30 mouse cellular contexts compared by ENCODE assay signal in the genomic region with DNA sequence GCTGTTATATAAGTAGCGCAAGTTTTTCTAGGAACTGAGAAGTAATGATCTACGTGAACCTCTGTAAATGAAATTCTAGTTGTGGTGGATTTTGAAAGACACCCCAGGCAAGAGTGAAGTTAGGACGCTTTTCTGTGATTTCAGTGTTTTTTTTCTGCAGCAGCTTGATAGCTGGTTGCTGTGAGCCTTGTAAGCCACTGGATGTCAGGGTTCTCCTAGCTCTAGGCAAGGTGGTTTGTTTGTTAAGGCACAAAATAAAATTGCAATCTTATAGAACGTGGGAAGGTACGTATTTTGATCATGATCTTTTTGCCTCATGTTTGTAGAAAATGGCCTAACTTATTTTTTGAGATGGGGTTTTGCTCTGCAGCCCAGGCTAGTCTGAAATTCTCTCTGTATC. TPM values are rescaled to one million over a fixed set of nuclear protein-coding genes. Genes with fewer than 3 reads are reported as not detected.
DNase-seq lines count a peak whose midpoint lies in the region; ATAC-seq and TF ChIP-seq lines count a peak whose summit lies in the region.
"Had no signal": no experiment of that assay in that cellular context is flagged by ENCODE, and none has a peak within 500 bp of the region (broad histone marks: within the 10 kb centered on the region; RNA-seq: fewer than 3 reads in every experiment).

No protein-coding gene starts in this region.

- H3K9me3 ChIP-seq in midbrain, postnatal 0 days (ENCODE audit: low read length): no peaks in the 10 kb centered on the region
- no peaks in the 10 kb centered on the region for H3K9me3 ChIP-seq in midbrain, embryonic 16.5 days (replicated peaks; ENCODE audit: control insufficient read depth, low read length, poor library complexity, severe bottlenecking)
- H3K9me3 ChIP-seq: embryonic facial prominence, embryonic 15.5 days; hindbrain, embryonic 10.5 days; kidney, embryonic 15.5 days; limb, embryonic 15.5 days; lung, embryonic 15.5 days; midbrain, embryonic 13.5 days; neural tube, embryonic 15.5 days; stomach, embryonic 15.5 days had no signal

- DNase-seq in gastrocnemius, adult 2 months: no peak
- DNase-seq in gastrocnemius, postnatal 4 days (ENCODE audit: low spot score in 2 of 2): no peak
- no peak for DNase-seq in layer of hippocampus, adult 2 months (ENCODE audit: low spot score in 2 of 2)
- DNase-seq in layer of hippocampus, adult 8-10 months (ENCODE audit: low spot score in 2 of 2): no peak
- no peak for DNase-seq in midbrain, postnatal 0 days (ENCODE audit: low spot score)
- no peak for DNase-seq in natural killer cell, adult 2 months (ENCODE audit: low spot score in 2 of 2)
- no peak for DNase-seq in cerebellum, postnatal 4 days (ENCODE audit: low spot score in 2 of 2)
- DNase-seq: adrenal gland, postnatal 14 days; B cell, adult 2 months; cerebellum, adult 11 months; cerebellum, postnatal 10 days; gastrocnemius, postnatal 10 days; heart, adult 18-20 months; right cerebral cortex, postnatal 25 days; thymus, adult 2 months had no signal

- no peaks in the 10 kb centered on the region for H3K36me3 ChIP-seq in midbrain, postnatal 0 days (ENCODE audit: insufficient read depth, low read length)
- no peaks in the 10 kb centered on the region for H3K36me3 ChIP-seq in midbrain, embryonic 16.5 days (ENCODE audit: control insufficient read depth, insufficient read depth, low read length)
- H3K36me3 ChIP-seq: embryonic facial prominence, embryonic 15.5 days; hindbrain, embryonic 10.5 days; kidney, embryonic 15.5 days; limb, embryonic 15.5 days; lung, embryonic 15.5 days; midbrain, embryonic 13.5 days; neural tube, embryonic 15.5 days; stomach, embryonic 15.5 days had no signal

- no peak overlapping the region for H3K4me2 ChIP-seq in midbrain, postnatal 0 days (ENCODE audit: low read depth, low read length, poor library complexity, severe bottlenecking)
- no peak overlapping the region for H3K4me2 ChIP-seq in midbrain, embryonic 16.5 days (ENCODE audit: low read length)
- H3K4me2 ChIP-seq: embryonic facial prominence, embryonic 15.5 days; kidney, embryonic 15.5 days; limb, embryonic 15.5 days; lung, embryonic 15.5 days; midbrain, embryonic 13.5 days; neural tube, embryonic 15.5 days; stomach, embryonic 15.5 days had no signal

- peak overlapping the region; percentile 74 for H3K27ac ChIP-seq in gastrocnemius, adult 2 months
- H3K27ac ChIP-seq in layer of hippocampus, adult 2 months: no peak overlapping the region
- H3K27ac ChIP-seq in midbrain, postnatal 0 days (ENCODE audit: low read depth, low read length): no peak overlapping the region
- no peak overlapping the region for H3K27ac ChIP-seq in midbrain, embryonic 16.5 days (ENCODE audit: low read length)
- H3K27ac ChIP-seq: embryonic facial prominence, embryonic 15.5 days; hindbrain, embryonic 10.5 days; kidney, embryonic 15.5 days; limb, embryonic 15.5 days; lung, embryonic 15.5 days; midbrain, embryonic 13.5 days; neural tube, embryonic 15.5 days; stomach, embryonic 15.5 days had no signal

- no peaks in the 10 kb centered on the region for H3K27me3 ChIP-seq in midbrain, postnatal 0 days (ENCODE audit: insufficient read depth, low read length)
- no peaks in the 10 kb centered on the region for H3K27me3 ChIP-seq in midbrain, embryonic 16.5 days (ENCODE audit: control insufficient read depth, insufficient read depth, low read depth, low read length)
- H3K27me3 ChIP-seq: embryonic facial prominence, embryonic 15.5 days; kidney, embryonic 15.5 days; limb, embryonic 15.5 days; lung, embryonic 15.5 days; midbrain, embryonic 13.5 days; neural tube, embryonic 15.5 days; stomach, embryonic 15.5 days had no signal

- peak; percentile 64 for TF ChIP-seq CTCF in gastrocnemius, adult 2 months (IDR thresholded peaks at IDR 0.05)
- peak; percentile 75 for TF ChIP-seq CTCF in layer of hippocampus, adult 2 months (conservative IDR thresholded peaks at IDR 0.05)
- TF ChIP-seq CTCF in midbrain, postnatal 0 days (IDR thresholded peaks at IDR 0.05): peak; percentile 58

- intact Hi-C loops in gastrocnemius, adult 2 months (cut with DNase I): loop anchor here (5.0 kb wide), 2 partner anchors 37 to 58 kb away; no protein-coding TSS in a partner anchor

- WGBS in midbrain, postnatal 0 days: 81% methylated on average over 5 of the region's 5 CpGs
- WGBS in midbrain, embryonic 16.5 days: 90% methylated on average over 5 of the region's 5 CpGs

- no peak overlapping the region for H3K9ac ChIP-seq in midbrain, postnatal 0 days (replicated peaks; ENCODE audit: low read length, poor library complexity, severe bottlenecking)
- no peak overlapping the region for H3K9ac ChIP-seq in midbrain, embryonic 16.5 days (ENCODE audit: low read depth, low read length)
- H3K9ac ChIP-seq: embryonic facial prominence, embryonic 15.5 days; kidney, embryonic 15.5 days; limb, embryonic 15.5 days; lung, embryonic 15.5 days; midbrain, embryonic 13.5 days; neural tube, embryonic 15.5 days; stomach, embryonic 15.5 days had no signal

- no peak overlapping the region for H3K4me3 ChIP-seq in gastrocnemius, adult 2 months
- H3K4me3 ChIP-seq in layer of hippocampus, adult 2 months: no peak overlapping the region
- H3K4me3 ChIP-seq in midbrain, postnatal 0 days (ENCODE audit: low read depth, low read length): no peak overlapping the region
- no peak overlapping the region for H3K4me3 ChIP-seq in midbrain, embryonic 16.5 days (ENCODE audit: low read depth, low read length)
- H3K4me3 ChIP-seq: embryonic facial prominence, embryonic 15.5 days; hindbrain, embryonic 10.5 days; kidney, embryonic 15.5 days; limb, embryonic 15.5 days; lung, embryonic 15.5 days; midbrain, embryonic 13.5 days; myocyte; neural tube, embryonic 15.5 days; stomach, embryonic 15.5 days had no signal

- no peak for ATAC-seq in midbrain, postnatal 0 days (ENCODE audit: low FRiP score)
- no peak for ATAC-seq in midbrain, embryonic 16.5 days
- ATAC-seq: midbrain, embryonic 13.5 days had no signal

- no peaks in the 10 kb centered on the region for H3K4me1 ChIP-seq in midbrain, postnatal 0 days (ENCODE audit: insufficient read depth, low read length)
- H3K4me1 ChIP-seq in midbrain, embryonic 16.5 days (ENCODE audit: control insufficient read depth, insufficient read depth, low read length): no peaks in the 10 kb centered on the region
- H3K4me1 ChIP-seq: embryonic facial prominence, embryonic 15.5 days; hindbrain, embryonic 10.5 days; kidney, embryonic 15.5 days; limb, embryonic 15.5 days; lung, embryonic 15.5 days; midbrain, embryonic 13.5 days; neural tube, embryonic 15.5 days; stomach, embryonic 15.5 days had no signal

RNA-seq across cellular contexts. Expression of gene Lmod2, which starts 28.6 kb away (rescaled TPM):
- total RNA-seq in gastrocnemius, adult 2 months (2021): 100 to 1,000 TPM; 105 to 286 TPM
- total RNA-seq in gastrocnemius, postnatal 4 days (2021): 100 to 1,000 TPM; 105 to 205 TPM
- total RNA-seq in layer of hippocampus, adult 2 months (2021): not detected
- total RNA-seq in layer of hippocampus, adult 8-10 months (2022): not detected
- total RNA-seq in midbrain, postnatal 0 days (2014; rRNA removed): not detected in 2 replicates
- not detected in 2 replicates for polyA plus RNA-seq in midbrain, postnatal 0 days (2015; fragmentation: Nextera tagmentation; extraction: Ambion mirVana)
- polyA plus RNA-seq in midbrain, embryonic 16.5 days (2015; fragmentation: Nextera tagmentation; extraction: Ambion mirVana): not detected in 2 replicates
- total RNA-seq: adrenal gland, postnatal 14 days; layer of hippocampus, postnatal 25 days; left cerebral cortex, postnatal 25 days; megakaryocyte, adult 5-6 weeks had no signal
- polyA plus RNA-seq: hindbrain, embryonic 10.5 days; large intestine, adult 2 months; midbrain, embryonic 13.5 days; spleen, adult 2 months had no signal

RNA-seq across cellular contexts. Expression of gene Asb15, which starts 41.0 kb away (rescaled TPM):
- 10 to 100 TPM; 34.9 to 54.5 TPM for total RNA-seq in gastrocnemius, adult 2 months (2021)
- total RNA-seq in gastrocnemius, postnatal 4 days (2021): 1 to 10 TPM; 1.7 to 1.9 TPM
- not detected for total RNA-seq in layer of hippocampus, adult 2 months (2021)
- total RNA-seq in layer of hippocampus, adult 8-10 months (2022): under 1 TPM in 1 of 4 experiments, not detected in 3; 0.14 TPM
- total RNA-seq in midbrain, postnatal 0 days (2014; rRNA removed): not detected in 2 replicates
- polyA plus RNA-seq in midbrain, postnatal 0 days (2015; fragmentation: Nextera tagmentation; extraction: Ambion mirVana): 0.05 TPM in 1 of 2 replicates, not detected in the other
- polyA plus RNA-seq in midbrain, embryonic 16.5 days (2015; fragmentation: Nextera tagmentation; extraction: Ambion mirVana): not detected in 2 replicates
- total RNA-seq: adrenal gland, postnatal 14 days; layer of hippocampus, postnatal 25 days; left cerebral cortex, postnatal 25 days; megakaryocyte, adult 5-6 weeks had no signal
- polyA plus RNA-seq: embryonic facial prominence, embryonic 15.5 days; hindbrain, embryonic 10.5 days; large intestine, adult 2 months; limb, embryonic 15.5 days; lung, embryonic 15.5 days; midbrain, embryonic 13.5 days; neural tube, embryonic 15.5 days; spleen, adult 2 months; stomach, embryonic 15.5 days had no signal

RNA-seq across cellular contexts. Expression of gene Ndufa5, which starts 41.1 kb away (rescaled TPM):
- 100 to 1,000 TPM; 579 to 752 TPM for total RNA-seq in gastrocnemius, adult 2 months (2021)
- total RNA-seq in gastrocnemius, postnatal 4 days (2021): 100 to 1,000 TPM; 385 to 429 TPM
- total RNA-seq in layer of hippocampus, adult 2 months (2021): 100 to 1,000 TPM; 266 to 275 TPM
- 100 to 1,000 TPM; 238 to 295 (median 263) TPM for total RNA-seq in layer of hippocampus, adult 8-10 months (2022)
- 34.2 and 53.8 TPM in 2 replicates for total RNA-seq in midbrain, postnatal 0 days (2014; rRNA removed)
- polyA plus RNA-seq in midbrain, postnatal 0 days (2015; fragmentation: Nextera tagmentation; extraction: Ambion mirVana): 533 and 553 TPM in 2 replicates
- polyA plus RNA-seq in midbrain, embryonic 16.5 days (2015; fragmentation: Nextera tagmentation; extraction: Ambion mirVana): 410 and 412 TPM in 2 replicates

RNA-seq across cellular contexts. Expression of gene Iqub, which starts 54.1 kb away (rescaled TPM):
- under 1 TPM; 0.15 to 0.22 TPM for total RNA-seq in gastrocnemius, adult 2 months (2021)
- under 1 TPM; 0.10 to 0.12 TPM for total RNA-seq in gastrocnemius, postnatal 4 days (2021)
- total RNA-seq in layer of hippocampus, adult 2 months (2021): 1 to 10 TPM; 2.7 TPM
- 1 to 10 TPM; 1.9 to 3.1 (median 2.6) TPM for total RNA-seq in layer of hippocampus, adult 8-10 months (2022)
- 1.5 and 1.8 TPM in 2 replicates for total RNA-seq in midbrain, postnatal 0 days (2014; rRNA removed)
- 0.70 and 0.86 TPM in 2 replicates for polyA plus RNA-seq in midbrain, postnatal 0 days (2015; fragmentation: Nextera tagmentation; extraction: Ambion mirVana)
- polyA plus RNA-seq in midbrain, embryonic 16.5 days (2015; fragmentation: Nextera tagmentation; extraction: Ambion mirVana): 1.9 TPM in 2 replicates
- total RNA-seq: megakaryocyte, adult 5-6 weeks had no signal
- polyA plus RNA-seq: myocyte; spleen, adult 2 months had no signal

Comparison
In these comparisons a context has a peak if more than half of its experiments do, and no peak if none do; other contexts are left out.
1. RNA of gene Asb15, which starts 41.0 kb away (total RNA-seq): 34.9 to 54.5 TPM in gastrocnemius, adult 2 months; 1.7 to 1.9 TPM in gastrocnemius, postnatal 4 days, 0.14 TPM in layer of hippocampus, adult 8-10 months, not detected in layer of hippocampus, adult 2 months and not detected in midbrain, postnatal 0 days; every median in the first group is over 10 times any median in the second.
2. RNA of gene Lmod2, which starts 28.6 kb away (total RNA-seq): 105 to 286 TPM in gastrocnemius, adult 2 months and 105 to 205 TPM in gastrocnemius, postnatal 4 days; not detected in layer of hippocampus, adult 2 months, not detected in layer of hippocampus, adult 8-10 months and not detected in midbrain, postnatal 0 days; every median in the first group is over 10 times any median in the second.
3. Peak in every context shown above with its lines, with median percentiles within 50 percentile points of each other: CTCF ChIP-seq.